Comparison of ENCODE assay signal across 19 mouse cellular contexts in genomic region chr2:121370921-121371320, GRCm38 (mm10). TPM values are rescaled to one million over a fixed set of nuclear protein-coding genes. Genes with fewer than 3 reads are reported as not detected.
"Had no signal": no experiment of that assay in that cellular context is flagged by ENCODE, and none has a peak within 500 bp of the region (broad histone marks: within the 10 kb centered on the region; RNA-seq: fewer than 3 reads in every experiment).

No protein-coding gene starts in this region.

- DNase-seq: retina, postnatal 1 day; right cerebral cortex, adult 18-20 months; right cerebral cortex, postnatal 14 days; right cerebral cortex, postnatal 25 days; right cerebral cortex, postnatal 4 days; spleen, adult 18-20 months; thymus, adult 18-20 months; thymus, adult 2 months; thymus, postnatal 14 days; thymus, postnatal 25 days; thymus, postnatal 36 days; thymus, postnatal 4 days had no signal

RNA-seq across cellular contexts. Expression of gene Strc, which starts 16.0 kb away (rescaled TPM):
- polyA plus RNA-seq: neural tube, embryonic 12.5 days; neural tube, embryonic 13.5 days; neural tube, embryonic 14.5 days; neural tube, embryonic 15.5 days; stomach, embryonic 14.5 days; stomach, embryonic 15.5 days; stomach, embryonic 16.5 days had no signal
